Mouse (Mus musculus): ENCODE data around the gene Mif. TPM values are rescaled to one million over a fixed set of nuclear protein-coding genes. Genes with fewer than 3 reads are reported as not detected.

Mif gene
- polyA plus RNA-seq, 1 experiment from 2014 or later, result 1,501 TPM

DNA sequence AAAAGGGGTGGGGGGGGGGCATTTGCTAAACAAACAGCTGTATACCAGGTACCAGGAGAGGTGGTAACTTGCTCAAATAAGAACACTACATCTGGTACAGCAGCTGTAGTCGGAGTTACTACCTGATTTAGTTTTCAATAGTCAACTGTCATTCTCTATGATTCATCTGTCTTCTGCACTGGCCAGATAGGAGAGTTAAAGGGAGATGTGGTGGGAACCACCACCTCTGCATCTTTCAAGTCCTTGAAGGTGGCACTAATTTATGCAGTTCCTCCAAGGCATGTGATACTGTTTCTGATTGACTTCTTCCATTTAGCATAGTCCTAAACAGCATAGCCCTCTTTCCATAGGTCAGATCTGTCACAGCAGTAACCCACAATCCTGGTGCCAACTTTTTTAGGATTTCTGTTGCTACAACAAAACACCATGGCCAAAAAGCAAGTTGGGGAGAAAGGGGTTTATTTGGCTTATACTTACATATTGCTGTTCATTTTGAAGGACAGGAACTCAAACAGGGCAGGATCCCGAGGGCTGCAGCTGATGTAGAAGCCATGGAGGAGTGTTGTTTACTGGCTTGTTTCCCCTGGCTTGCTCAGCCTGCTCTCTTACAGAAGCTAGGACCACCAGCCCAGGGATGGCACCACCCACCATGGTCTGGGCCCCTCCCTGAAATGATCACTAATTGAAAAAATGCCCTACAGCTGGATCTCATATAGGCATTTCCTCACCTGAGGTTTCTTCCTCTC, 30.3 kb downstream of the Mif start:
- Histone ChIP-seq H3K4me3 (replicated peaks; ENCODE audit: low read depth, low read length) (no peak overlapping the region), H3K9me3 (replicated peaks; ENCODE audit: low read length) (no peaks in the 10 kb centered on the region), H3K27ac (no peak overlapping the region), H3K27me3 (ENCODE audit: insufficient read depth, low read length) (no peaks in the 10 kb centered on the region), H3K4me2 (ENCODE audit: low read length) (no peak overlapping the region), H3K9ac (ENCODE audit: low read depth, low read length) (no peak overlapping the region), H3K36me3 (ENCODE audit: insufficient read depth, low read length) (no peaks in the 10 kb centered on the region), H3K4me1 (replicated peaks; ENCODE audit: insufficient read depth, low read length) (0 out of 2 replicates have a peak, but pooled peaks cover 6% of the 10 kb centered on the region)
- WGBS, result 81% methylated on average over 2 of the region's 2 CpGs
- no peak for ATAC-seq (replicated peaks; ENCODE audit: low FRiP score, low read depth)
- no peak for DNase-seq (ENCODE audit: low spot score)
- no peak for TF ChIP-seq CTCF (IDR thresholded peaks at IDR 0.05; ENCODE audit: low read depth)

- H3K9me3 ChIP-seq (replicated peaks; ENCODE audit: low read length), result no peaks in the 10 kb centered on the region
- no peak overlapping the region for H3K9ac ChIP-seq (ENCODE audit: low read depth, low read length)
- ATAC-seq (replicated peaks; ENCODE audit: low FRiP score, low read depth), result no peak
- H3K36me3 ChIP-seq (ENCODE audit: insufficient read depth, low read length), result no peaks in the 10 kb centered on the region
- no peak overlapping the region for H3K27ac ChIP-seq
- TF ChIP-seq CTCF (IDR thresholded peaks at IDR 0.05; ENCODE audit: low read depth), result no peak
- no peak overlapping the region for H3K4me2 ChIP-seq (ENCODE audit: low read length)
- no peak overlapping the region for H3K4me3 ChIP-seq (replicated peaks; ENCODE audit: low read depth, low read length)
- 0 out of 2 replicates have a peak, but pooled peaks cover 6% of the 10 kb centered on the region for H3K4me1 ChIP-seq (replicated peaks; ENCODE audit: insufficient read depth, low read length)
- DNase-seq (ENCODE audit: low spot score), result no peak
- H3K27me3 ChIP-seq (ENCODE audit: insufficient read depth, low read length), result no peaks in the 10 kb centered on the region
These were observed 31.5 kb downstream of the Mif start for GRCm38 (mm10) chr10:75828500-75828931.

- no peak overlapping the region for H3K27ac ChIP-seq
- DNase-seq (ENCODE audit: low spot score), result no peak
- no peaks in the 10 kb centered on the region for H3K4me1 ChIP-seq (replicated peaks; ENCODE audit: insufficient read depth, low read length)
- ATAC-seq (replicated peaks; ENCODE audit: low FRiP score, low read depth), result no peak
- 91% methylated on average over 4 of the region's 4 CpGs for WGBS
- no peak for TF ChIP-seq CTCF (IDR thresholded peaks at IDR 0.05; ENCODE audit: low read depth)
- no peak overlapping the region for H3K4me2 ChIP-seq (ENCODE audit: low read length)
- no peak overlapping the region for H3K4me3 ChIP-seq (replicated peaks; ENCODE audit: low read depth, low read length)
- H3K27me3 ChIP-seq (ENCODE audit: insufficient read depth, low read length), result no peaks in the 10 kb centered on the region
- H3K9me3 ChIP-seq (replicated peaks; ENCODE audit: low read length), result no peaks in the 10 kb centered on the region
- H3K36me3 ChIP-seq (ENCODE audit: insufficient read depth, low read length), result no peaks in the 10 kb centered on the region
- no peak overlapping the region for H3K9ac ChIP-seq (ENCODE audit: low read depth, low read length)
These were observed 32.2 kb downstream of the Mif start for GRCm38 (mm10) chr10:75827668-75828360.

- Histone ChIP-seq H3K27me3 (ENCODE audit: insufficient read depth, low read length) (no peaks in the 10 kb centered on the region), H3K36me3 (ENCODE audit: insufficient read depth, low read length) (no peaks in the 10 kb centered on the region), H3K9me3 (replicated peaks; ENCODE audit: low read length) (no peaks in the 10 kb centered on the region), H3K4me2 (ENCODE audit: low read length) (no peak overlapping the region), H3K27ac (no peak overlapping the region), H3K4me3 (replicated peaks; ENCODE audit: low read depth, low read length) (no peak overlapping the region), H3K9ac (ENCODE audit: low read depth, low read length) (no peak overlapping the region), H3K4me1 (replicated peaks; ENCODE audit: insufficient read depth, low read length) (no peaks in the 10 kb centered on the region)
- no peak for ATAC-seq (replicated peaks; ENCODE audit: low FRiP score, low read depth)
- 88% methylated on average over 4 of the region's 4 CpGs for WGBS
- no peak for TF ChIP-seq CTCF (IDR thresholded peaks at IDR 0.05; ENCODE audit: low read depth)
- DNase-seq (ENCODE audit: low spot score), result no peak
These were observed 35.5 kb downstream of the Mif start for GRCm38 (mm10) chr10:75824530-75824929.

DNA sequence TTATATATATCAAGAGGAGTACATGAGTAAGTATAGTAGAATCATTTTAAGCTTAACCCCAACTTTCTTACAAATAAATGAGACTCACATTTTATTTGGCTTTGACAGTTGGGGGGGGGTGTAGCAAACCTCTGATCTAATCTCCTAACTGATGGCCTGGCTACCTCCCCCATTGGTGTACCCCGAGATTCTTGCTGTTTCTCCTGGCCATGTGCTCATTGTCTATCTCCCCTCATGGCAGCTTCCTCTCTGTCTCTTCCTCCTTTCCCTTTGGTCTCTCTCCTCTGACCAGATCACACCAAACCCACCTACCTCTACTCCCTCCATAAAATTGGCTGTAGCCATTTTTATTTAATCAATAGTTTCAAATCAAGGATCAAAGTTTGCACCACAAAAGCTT, 36.3 kb downstream of the Mif start:
- Histone ChIP-seq H3K36me3 (ENCODE audit: insufficient read depth, low read length) (no peaks in the 10 kb centered on the region), H3K4me1 (replicated peaks; ENCODE audit: insufficient read depth, low read length) (no peaks in the 10 kb centered on the region), H3K9me3 (replicated peaks; ENCODE audit: low read length) (no peaks in the 10 kb centered on the region), H3K4me3 (replicated peaks; ENCODE audit: low read depth, low read length) (no peak overlapping the region), H3K4me2 (ENCODE audit: low read length) (no peak overlapping the region), H3K9ac (ENCODE audit: low read depth, low read length) (no peak overlapping the region), H3K27ac (no peak overlapping the region), H3K27me3 (ENCODE audit: insufficient read depth, low read length) (no peaks in the 10 kb centered on the region)
- DNase-seq (ENCODE audit: low spot score) (no peak), ATAC-seq (replicated peaks; ENCODE audit: low FRiP score, low read depth) (no peak)
- 85% methylated on average over 1 of the region's 1 CpGs for WGBS
- no peak for TF ChIP-seq CTCF (IDR thresholded peaks at IDR 0.05; ENCODE audit: low read depth)

GRCm38 (mm10) chr10:75822443-75822842, 37.6 kb downstream of the Mif start, which contains the start of gene Gstt4:
Gene Gstt4 (minus strand): TSS chr10:75822543.
- no peak for TF ChIP-seq CTCF (IDR thresholded peaks at IDR 0.05; ENCODE audit: low read depth)
- H3K4me3 ChIP-seq (replicated peaks; ENCODE audit: low read depth, low read length), result no peak within 1 kb of the TSS
- H3K4me2 ChIP-seq (ENCODE audit: low read length), result no peak within 1 kb of the TSS
- ATAC-seq (replicated peaks; ENCODE audit: low FRiP score, low read depth) (no peak), DNase-seq (ENCODE audit: low spot score) (no peak)
- no peak within 1 kb of the TSS for H3K27ac ChIP-seq
- H3K27me3 ChIP-seq (ENCODE audit: insufficient read depth, low read length), result no peaks in the 10 kb centered on the region
- no peak within 1 kb of the TSS for H3K9ac ChIP-seq (ENCODE audit: low read depth, low read length)
- no peaks in the 10 kb centered on the region for H3K4me1 ChIP-seq (replicated peaks; ENCODE audit: insufficient read depth, low read length)
- H3K36me3 ChIP-seq (ENCODE audit: insufficient read depth, low read length), result no peaks in the 10 kb centered on the region
- 97% methylated on average over 2 of the region's 2 CpGs for WGBS
- H3K9me3 ChIP-seq (replicated peaks; ENCODE audit: low read length), result no peaks in the 10 kb centered on the region
